Mouse (Mus musculus) G1E (cell line): Measurements from ENCODE around the gene Dock2. TPM values are rescaled to one million over a fixed set of nuclear protein-coding genes. Genes with fewer than 3 reads are reported as not detected.

Experiments
- ATAC-seq: 2 replicates; pipeline ENCODE4 v1.8.0; 2016; ENCODE audit warnings: mild to moderate bottlenecking; ENCODE audit not compliant: insufficient number of reproducible peaks, poor library complexity, low FRiP score, severe bottlenecking; ENCODE audit errors: extremely low read depth
- DNase-seq: peaks from one replicate; pipeline ENCODE4 v3.0.0; 2012; ENCODE audit warnings: low spot score
- H3K27me3 ChIP-seq: 2 replicates; pipeline ENCODE4 v1.6.1; 2012; ENCODE audit warnings: mild to moderate bottlenecking, low read length, inconsistent platforms; ENCODE audit not compliant: insufficient read depth
- H3K36me3 ChIP-seq: replicated peaks from 2 replicates; pipeline ENCODE3; 2012; ENCODE audit warnings: mild to moderate bottlenecking, inconsistent platforms
- H3K4me1 ChIP-seq: 2 replicates; pipeline ENCODE4 v1.6.1; 2012; ENCODE audit warnings: low read depth, low read length, inconsistent platforms, mixed read lengths; ENCODE audit not compliant: insufficient read depth
- H3K4me3 ChIP-seq: 2 replicates; pipeline ENCODE4 v1.5.1; 2012; ENCODE audit warnings: low read depth, mild to moderate bottlenecking, inconsistent platforms, low read length, moderate library complexity, mixed read lengths
- H3K9me3 ChIP-seq: replicated peaks from 2 replicates; pipeline ENCODE4 v1.6.1; 2012; ENCODE audit warnings: inconsistent platforms
- CTCF ChIP-seq: IDR thresholded peaks from 2 replicates; pipeline ENCODE4 v1.5.1; 2012; ENCODE audit warnings: low read depth, low read length, inconsistent platforms, mixed read lengths
- GATA1 ChIP-seq: IDR thresholded peaks from 2 replicates; pipeline ENCODE4 v1.6.1; 2012; ENCODE audit warnings: borderline replicate concordance, low read length, inconsistent platforms, mixed read lengths
- GATA2 ChIP-seq: IDR thresholded peaks from 2 replicates; pipeline ENCODE4 v1.6.1; 2012; ENCODE audit warnings: low read depth, low read length, inconsistent platforms, borderline replicate concordance
- POLR2AphosphoS5 ChIP-seq: IDR thresholded peaks from 2 replicates; pipeline ENCODE4 v1.6.1; 2012; ENCODE audit warnings: low read depth, low read length, inconsistent platforms; ENCODE audit not compliant: insufficient replicate concordance
- TAL1 ChIP-seq: conservative IDR thresholded peaks from 2 replicates; pipeline ENCODE4 v1.6.1; 2012; ENCODE audit warnings: low read depth, low read length, inconsistent platforms, mixed read lengths
- polyA plus RNA-seq: library from polyadenylated mRNA; stranded (reverse); fragments of >175 nt; gene quantifications from 2 replicates; pipeline ENCODE4 v1.2.3, GENCODE M21; 2012
- total RNA-seq, 2 experiments: library from RNA; stranded (forward) in 1 of 2; stranded (reverse) in 1 of 2; fragments of 200-1000 nt in 1 of 2; fragments of >200 nt in 1 of 2; fragmentation: Nextera tagmentation in 1 of 2; gene quantifications; 2 replicates each; pipeline ENCODE4 v1.2.3; 2014 to 2017

Dock2 gene
- total and polyA plus RNA-seq, 3 experiments = 2.8 to 20.0 (median 4.7) TPM

GRCm38 (mm10) chr11:34415884-34416618 lies 367.6 kb downstream of the Dock2 start:
- Histone ChIP-seq H3K4me1 (no peaks in the 10 kb centered on the region), H3K9me3 (peaks cover 35% of the 10 kb centered on the region), H3K4me3 (no peak overlapping the region), H3K27me3 (no peaks in the 10 kb centered on the region), H3K36me3 (no peaks in the 10 kb centered on the region)
- TF ChIP-seq GATA2 (no peak), GATA1 (no peak), POLR2AphosphoS5 (no peak), TAL1 (no peak), CTCF (no peak)
- no peak for DNase-seq
- no peak for ATAC-seq

- peaks cover 29% of the 10 kb centered on the region for H3K9me3 ChIP-seq
- H3K4me3 ChIP-seq = no peak overlapping the region
- H3K4me1 ChIP-seq = no peaks in the 10 kb centered on the region
- no peaks in the 10 kb centered on the region for H3K27me3 ChIP-seq
- DNase-seq = no peak
- no peaks in the 10 kb centered on the region for H3K36me3 ChIP-seq
- ATAC-seq = no peak
- no peak for TF ChIP-seq GATA1
- TF ChIP-seq POLR2AphosphoS5 = no peak
- TF ChIP-seq GATA2 = no peak
Measured at GRCm38 (mm10) chr11:34406850-34407249, 376.8 kb downstream of the Dock2 start.

- no peaks in the 10 kb centered on the region for H3K27me3 ChIP-seq
- TF ChIP-seq TAL1 = no peak
- TF ChIP-seq POLR2AphosphoS5 = no peak
- no peak for TF ChIP-seq GATA2
- TF ChIP-seq CTCF = no peak
- no peak for TF ChIP-seq GATA1
- ATAC-seq (no peak), DNase-seq (no peak)
- H3K9me3 ChIP-seq = peaks cover 30% of the 10 kb centered on the region
- H3K4me1 ChIP-seq = no peaks in the 10 kb centered on the region
- no peak overlapping the region for H3K4me3 ChIP-seq
- H3K36me3 ChIP-seq = no peaks in the 10 kb centered on the region
Measured at GRCm38 (mm10) chr11:34406309-34406708, 377.4 kb downstream of the Dock2 start.

GRCm38 (mm10) chr11:34405311-34405710 lies 378.4 kb downstream of the Dock2 start:
- ATAC-seq (no peak), DNase-seq (no peak)
- Histone ChIP-seq H3K27me3 (no peaks in the 10 kb centered on the region), H3K9me3 (peaks cover 23% of the 10 kb centered on the region), H3K4me1 (no peaks in the 10 kb centered on the region), H3K4me3 (no peak overlapping the region), H3K36me3 (no peaks in the 10 kb centered on the region)
- TF ChIP-seq GATA2 = no peak
- no peak for TF ChIP-seq GATA1
- TF ChIP-seq TAL1 = no peak
- no peak for TF ChIP-seq CTCF
- no peak for TF ChIP-seq POLR2AphosphoS5

- no peak for ATAC-seq
- no peak for DNase-seq
- TF ChIP-seq GATA2 (no peak), TAL1 (no peak), POLR2AphosphoS5 (no peak), GATA1 (no peak), CTCF (no peak)
Measured at GRCm38 (mm10) chr11:34401343-34401742, 382.3 kb downstream of the Dock2 start.

GRCm38 (mm10) chr11:34398555-34398954 lies 385.1 kb downstream of the Dock2 start:
- Histone ChIP-seq H3K36me3 (no peaks in the 10 kb centered on the region), H3K4me1 (no peaks in the 10 kb centered on the region), H3K27me3 (no peaks in the 10 kb centered on the region), H3K9me3 (peaks cover 18% of the 10 kb centered on the region), H3K4me3 (no peak overlapping the region)
- TF ChIP-seq GATA2 (no peak), POLR2AphosphoS5 (no peak), GATA1 (no peak), TAL1 (no peak), CTCF (no peak)
- no peak for DNase-seq
- ATAC-seq = no peak

More at GRCm38 (mm10) chr11:34401343-34401742, 382.3 kb downstream of the Dock2 start:
- no peak overlapping the region for H3K4me3 ChIP-seq
- H3K4me1 ChIP-seq = no peaks in the 10 kb centered on the region
- H3K36me3 ChIP-seq = no peaks in the 10 kb centered on the region
- H3K9me3 ChIP-seq = peaks cover 24% of the 10 kb centered on the region
- H3K27me3 ChIP-seq = no peaks in the 10 kb centered on the region
